Mouse (Mus musculus): ENCODE measurements around the gene Igf2r. TPM values are rescaled to one million over a fixed set of nuclear protein-coding genes. Genes with fewer than 3 reads are reported as not detected.

Gene Igf2r
- polyA plus RNA-seq, 1 experiment from 2014 or later: 11.2 TPM

DNA sequence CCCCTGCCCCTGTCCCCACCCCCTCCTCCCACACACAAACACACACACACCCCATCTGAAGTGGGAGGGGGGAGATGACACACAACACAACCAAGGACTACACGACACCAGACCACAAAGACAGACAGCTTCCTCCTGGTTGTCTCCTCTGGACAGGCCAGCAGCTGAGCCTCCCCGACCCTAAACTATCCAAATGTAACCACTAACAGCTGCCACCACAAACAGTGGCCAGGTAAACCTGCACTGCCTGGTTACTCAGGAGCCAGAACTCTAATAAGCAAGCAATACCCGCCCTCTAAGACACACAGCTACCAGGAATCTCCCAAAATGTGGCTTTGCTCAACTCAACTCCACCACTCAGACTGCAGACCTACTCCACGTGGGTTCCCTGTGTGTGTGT, 13.5 kb downstream of the Igf2r start:
- H3K36me3 ChIP-seq: no peaks in the 10 kb centered on the region
- H3K4me1 ChIP-seq (replicated peaks): peaks cover 10% of the 10 kb centered on the region
- no peak for ATAC-seq
- H3K27me3 ChIP-seq: no peaks in the 10 kb centered on the region
- 76% methylated on average over 4 of the region's 4 CpGs for WGBS
- no peak overlapping the region for H3K4me2 ChIP-seq (replicated peaks)
- no peak overlapping the region for H3K4me3 ChIP-seq (replicated peaks)
- no peaks in the 10 kb centered on the region for H3K9me3 ChIP-seq
- no peak overlapping the region for H3K9ac ChIP-seq (replicated peaks)
- H3K27ac ChIP-seq: no peak overlapping the region

DNA sequence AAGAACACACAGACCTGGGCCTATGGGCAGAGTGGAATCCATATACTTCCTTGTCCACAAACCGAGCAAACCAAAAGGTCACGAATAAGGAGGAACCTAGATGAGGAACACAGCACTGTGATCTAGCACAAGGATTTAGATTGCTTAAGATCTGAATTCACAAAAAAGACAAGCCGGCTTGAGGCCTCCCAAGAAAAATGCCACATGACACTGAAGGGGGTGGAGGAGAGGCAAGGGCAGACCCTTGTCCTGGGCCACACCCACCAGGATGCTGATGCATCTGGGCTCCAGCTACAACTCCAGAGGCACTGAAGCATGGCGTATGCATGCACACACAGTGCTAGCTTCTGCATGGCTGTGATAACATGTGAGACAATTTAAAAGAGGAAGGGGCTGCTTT, 14.3 kb downstream of the Igf2r start:
- Histone ChIP-seq H3K4me1 (replicated peaks) (peaks cover 14% of the 10 kb centered on the region), H3K4me3 (replicated peaks) (no peak overlapping the region), H3K36me3 (no peaks in the 10 kb centered on the region), H3K4me2 (replicated peaks) (no peak overlapping the region), H3K9me3 (no peaks in the 10 kb centered on the region), H3K27me3 (no peaks in the 10 kb centered on the region), H3K27ac (no peak overlapping the region), H3K9ac (replicated peaks) (no peak overlapping the region)
- ATAC-seq: no peak
- WGBS: 85% methylated on average over 4 of the region's 4 CpGs

DNA sequence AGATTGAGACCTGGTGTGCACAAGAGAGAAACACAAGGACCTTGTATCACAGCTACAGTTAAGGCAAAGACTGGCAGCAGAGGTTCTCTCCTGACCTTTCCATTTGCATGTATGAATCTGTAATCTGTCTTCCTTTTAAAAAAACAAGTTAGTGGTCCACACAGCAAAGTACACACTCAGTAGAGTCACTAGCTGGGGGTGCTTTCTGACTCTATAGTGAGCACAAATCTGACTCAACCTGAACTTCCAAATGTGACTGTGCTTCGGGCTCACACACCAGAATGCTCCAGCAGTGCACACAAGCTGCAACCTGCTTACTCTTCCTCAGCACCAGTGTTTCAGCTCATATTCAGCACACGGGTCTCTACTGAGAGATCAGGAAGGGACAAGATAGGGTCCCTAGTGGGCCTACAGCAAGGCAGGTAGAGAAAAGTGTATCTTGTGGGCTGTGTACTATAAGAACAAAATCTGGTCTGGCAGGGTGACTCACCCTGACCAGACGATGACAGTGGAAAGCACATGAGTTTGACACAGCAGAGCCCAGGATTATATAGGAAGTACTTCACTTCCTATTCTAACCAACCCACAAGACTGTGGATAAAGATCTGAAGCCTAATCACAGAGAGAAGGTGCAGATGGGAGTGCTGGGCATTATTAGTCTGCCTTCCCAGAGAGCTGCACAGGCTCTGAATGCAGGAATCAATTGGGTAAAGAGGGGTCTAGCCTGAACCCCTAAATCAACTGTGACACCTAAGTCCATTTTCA, 15.0 kb downstream of the Igf2r start:
- 84% methylated on average over 3 of the region's 3 CpGs for WGBS
- no peak overlapping the region for H3K9ac ChIP-seq (replicated peaks)

DNA sequence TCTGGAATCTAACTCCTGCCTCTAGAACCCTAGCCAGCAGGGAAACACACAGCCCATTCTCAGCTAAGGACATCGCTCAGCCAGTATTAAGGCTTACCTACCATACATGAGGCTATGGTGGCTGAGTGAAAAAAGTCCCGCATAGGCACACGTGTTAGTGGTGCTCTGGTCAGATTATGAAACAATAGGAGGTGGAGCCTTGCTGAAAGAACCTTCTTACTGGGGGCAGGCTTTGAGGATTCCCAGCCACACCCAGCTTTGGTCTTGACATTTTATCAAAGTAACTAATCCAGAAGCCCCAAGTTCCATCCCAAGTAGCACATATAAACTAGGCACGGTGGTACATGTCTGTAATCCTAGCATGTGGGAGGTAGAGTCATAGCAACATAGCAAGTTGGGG, 16.4 kb downstream of the Igf2r start:
- Histone ChIP-seq H3K9me3 (no peaks in the 10 kb centered on the region), H3K4me1 (replicated peaks) (peaks cover 11% of the 10 kb centered on the region), H3K9ac (replicated peaks) (no peak overlapping the region), H3K36me3 (peaks cover 5% of the 10 kb centered on the region; the same call in 1 of the 2 replicates), H3K27ac (no peak overlapping the region), H3K4me2 (replicated peaks) (no peak overlapping the region), H3K27me3 (no peaks in the 10 kb centered on the region), H3K4me3 (replicated peaks) (no peak overlapping the region)
- 76% methylated on average over 4 of the region's 4 CpGs for WGBS
- ATAC-seq: no peak

More for the DNA sequence above, 15.0 kb downstream of the Igf2r start:
- H3K4me3 ChIP-seq (replicated peaks): no peak overlapping the region
- H3K36me3 ChIP-seq: no peaks in the 10 kb centered on the region
- no peaks in the 10 kb centered on the region for H3K27me3 ChIP-seq
- no peaks in the 10 kb centered on the region for H3K9me3 ChIP-seq
- no peak overlapping the region for H3K27ac ChIP-seq
- no peak overlapping the region for H3K4me2 ChIP-seq (replicated peaks)
- H3K4me1 ChIP-seq (replicated peaks): peaks cover 11% of the 10 kb centered on the region
- ATAC-seq: no peak

DNA sequence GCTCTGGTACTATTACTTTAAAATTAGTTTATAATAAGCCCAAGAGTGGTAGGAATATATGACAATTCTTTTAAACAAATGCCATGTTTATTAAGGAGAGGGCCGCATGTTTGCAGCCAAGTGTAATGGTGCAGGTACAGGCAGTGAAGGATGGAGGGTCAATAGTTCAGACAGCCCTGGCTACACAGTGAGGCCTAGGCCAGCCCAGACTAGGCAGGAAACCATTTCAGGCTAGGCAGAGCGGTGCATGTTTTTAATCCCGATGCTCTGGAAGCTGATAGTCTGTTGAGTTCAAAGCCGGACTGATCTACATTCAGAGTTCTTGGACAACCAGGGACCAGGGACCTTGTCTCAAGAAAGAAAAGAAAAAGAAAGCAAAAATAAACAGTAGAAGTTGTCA, 17.8 kb downstream of the Igf2r start:
- H3K4me3 ChIP-seq (replicated peaks): no peak overlapping the region

DNA sequence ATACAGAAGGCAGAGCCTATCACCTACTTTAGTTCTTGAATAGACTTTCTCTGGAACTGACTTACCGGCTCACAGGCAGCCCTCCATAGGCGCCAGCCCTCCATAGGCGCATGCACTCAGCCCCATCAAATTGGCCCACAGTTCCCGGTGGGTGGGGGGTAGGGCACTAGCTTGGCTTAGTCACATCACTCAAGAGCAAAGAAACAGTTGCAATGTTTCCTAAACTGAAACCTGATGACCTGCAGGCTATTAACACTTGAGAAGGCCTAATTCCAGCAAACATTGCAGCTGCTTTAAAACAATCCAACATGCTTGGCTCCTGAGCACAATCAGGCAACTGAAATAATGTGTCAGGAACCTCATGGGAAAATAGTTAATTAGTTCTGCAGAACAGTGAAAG, 18.2 kb downstream of the Igf2r start:
- Histone ChIP-seq H3K4me2 (replicated peaks) (no peak overlapping the region), H3K4me1 (replicated peaks) (peaks cover 11% of the 10 kb centered on the region), H3K36me3 (peaks cover 7% of the 10 kb centered on the region; the same call in 1 of the 2 replicates), H3K27me3 (no peaks in the 10 kb centered on the region), H3K9ac (replicated peaks) (no peak overlapping the region), H3K27ac (no peak overlapping the region), H3K9me3 (no peaks in the 10 kb centered on the region), H3K4me3 (replicated peaks) (no peak overlapping the region)
- WGBS: 57% methylated on average over 4 of the region's 4 CpGs
- no peak for ATAC-seq

More for the DNA sequence above, 17.8 kb downstream of the Igf2r start:
- Histone ChIP-seq H3K4me1 (replicated peaks) (peaks cover 11% of the 10 kb centered on the region), H3K27ac (no peak overlapping the region), H3K27me3 (no peaks in the 10 kb centered on the region), H3K9ac (replicated peaks) (no peak overlapping the region), H3K36me3 (peaks cover 7% of the 10 kb centered on the region; the same call in 1 of the 2 replicates), H3K9me3 (no peaks in the 10 kb centered on the region), H3K4me2 (replicated peaks) (no peak overlapping the region)
- no peak for ATAC-seq
- WGBS: 86% methylated on average over 4 of the region's 4 CpGs

DNA sequence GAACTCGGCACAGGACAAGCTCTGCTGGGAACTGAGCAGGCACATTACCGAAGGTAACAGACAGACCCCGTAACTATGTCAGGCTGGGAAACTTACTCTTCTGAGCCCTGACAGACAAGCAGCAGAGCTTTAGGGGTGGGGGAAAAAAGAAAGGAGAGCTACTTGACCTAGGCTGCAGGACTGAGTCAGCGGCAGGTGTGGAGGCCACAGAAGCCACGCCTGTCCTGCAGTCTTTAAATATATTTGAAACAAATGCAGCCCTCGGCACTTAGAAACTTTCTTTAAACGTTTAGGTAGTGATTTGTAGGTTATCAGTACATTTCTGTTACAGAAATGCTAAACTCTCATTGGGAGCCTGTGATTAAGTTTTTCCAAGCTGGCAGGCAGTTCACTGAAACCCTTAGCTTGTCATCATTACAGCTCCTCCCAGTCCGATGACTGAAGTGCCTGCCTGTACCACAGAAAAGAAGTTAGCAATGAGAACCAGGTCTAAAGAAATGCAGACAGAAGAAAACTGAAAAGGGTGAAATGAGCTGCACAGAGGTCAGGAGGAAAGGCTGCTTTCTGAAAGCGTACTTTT, 18.8 kb downstream of the Igf2r start:
- Histone ChIP-seq H3K9ac (replicated peaks) (no peak overlapping the region), H3K4me3 (replicated peaks) (no peak overlapping the region), H3K9me3 (no peaks in the 10 kb centered on the region), H3K27me3 (no peaks in the 10 kb centered on the region), H3K4me1 (replicated peaks) (peaks cover 11% of the 10 kb centered on the region), H3K4me2 (replicated peaks) (no peak overlapping the region), H3K36me3 (peaks cover 12% of the 10 kb centered on the region), H3K27ac (no peak overlapping the region)
- 80% methylated on average over 9 of the region's 9 CpGs for WGBS
- no peak for ATAC-seq

DNA sequence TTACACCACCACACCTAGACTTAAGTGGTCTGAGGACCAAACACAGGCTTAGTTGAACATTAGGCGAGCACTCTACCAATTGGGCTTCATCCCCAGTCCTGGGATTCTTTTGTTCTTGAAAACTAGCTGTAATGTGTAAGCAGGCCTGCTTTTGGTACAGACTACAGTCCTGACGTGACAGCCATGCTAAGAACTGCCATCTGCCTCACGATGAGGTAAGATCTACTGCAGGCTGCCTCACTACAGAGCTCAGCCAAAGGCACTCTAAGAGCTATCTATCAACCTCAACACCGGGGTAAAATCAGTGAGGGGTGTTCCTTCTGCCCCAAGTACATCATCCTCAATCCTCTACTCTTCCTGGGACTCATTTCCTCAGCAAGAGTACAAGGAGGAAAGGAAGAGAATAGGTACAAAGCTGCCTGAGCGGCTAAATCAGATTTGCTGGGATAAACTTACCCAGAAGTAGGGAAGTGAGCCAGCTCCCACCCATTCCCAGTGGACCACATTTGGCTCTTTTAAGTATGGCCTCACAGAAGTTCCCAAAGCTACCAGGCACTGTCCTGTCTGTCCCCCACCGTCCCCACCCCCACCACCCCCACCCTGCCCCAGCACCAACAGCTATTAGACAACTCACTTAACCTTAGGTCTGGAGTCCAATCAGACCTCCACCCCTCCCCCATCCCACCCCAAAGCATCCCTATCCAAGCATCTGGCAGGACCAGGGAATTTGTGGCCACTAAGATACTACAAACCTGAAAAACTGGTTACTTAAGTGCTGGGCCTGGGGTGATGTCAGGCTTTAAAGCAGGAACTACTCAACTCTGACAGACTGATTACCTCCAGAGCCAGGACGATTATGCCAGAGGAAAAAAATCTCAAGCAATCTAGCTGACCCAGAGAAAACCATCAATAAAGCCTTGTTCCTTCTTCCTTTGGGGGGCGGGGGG, 19.8 kb downstream of the Igf2r start:
- Histone ChIP-seq H3K27me3 (no peaks in the 10 kb centered on the region), H3K4me2 (replicated peaks) (no peak overlapping the region), H3K9me3 (no peaks in the 10 kb centered on the region), H3K27ac (no peak overlapping the region), H3K36me3 (peaks cover 20% of the 10 kb centered on the region), H3K4me3 (replicated peaks) (no peak overlapping the region), H3K9ac (replicated peaks) (no peak overlapping the region), H3K4me1 (replicated peaks) (peaks cover 11% of the 10 kb centered on the region)
- WGBS: 63% methylated on average over 8 of the region's 8 CpGs
- 0 out of 2 replicates have a peak, but pooled peaks have one; percentile 40 for ATAC-seq

DNA sequence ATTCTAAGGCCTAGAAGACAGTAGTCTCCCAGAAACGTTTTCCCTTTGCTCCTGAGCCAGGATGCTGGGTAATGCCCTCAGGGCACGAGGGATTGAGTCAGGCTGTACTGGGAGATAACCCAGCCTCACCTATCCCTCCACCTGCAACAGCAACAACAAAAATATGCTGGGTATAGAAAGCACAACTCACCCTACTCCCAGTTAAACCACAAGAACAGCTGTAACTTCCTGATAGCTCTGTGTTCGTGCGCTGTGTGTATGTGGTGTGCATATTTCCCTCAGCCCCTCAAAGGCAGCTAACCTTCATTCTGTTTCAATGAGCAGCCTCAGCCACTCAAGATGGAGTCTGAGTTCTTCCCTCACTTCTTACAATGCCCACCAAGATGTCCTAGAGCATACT, 23.7 kb downstream of the Igf2r start:
- H3K36me3 ChIP-seq: peaks cover 49% of the 10 kb centered on the region
- peaks cover 9% of the 10 kb centered on the region for H3K4me1 ChIP-seq (replicated peaks)
- H3K27ac ChIP-seq: no peak overlapping the region
- H3K4me2 ChIP-seq (replicated peaks): no peak overlapping the region
- ATAC-seq: no peak
- H3K9me3 ChIP-seq: peaks cover 7% of the 10 kb centered on the region
- no peak overlapping the region for H3K9ac ChIP-seq (replicated peaks)
- H3K4me3 ChIP-seq (replicated peaks): no peak overlapping the region
- no peaks in the 10 kb centered on the region; the same call in 1 of the 2 replicates for H3K27me3 ChIP-seq
- 92% methylated on average over 4 of the region's 4 CpGs for WGBS

DNA sequence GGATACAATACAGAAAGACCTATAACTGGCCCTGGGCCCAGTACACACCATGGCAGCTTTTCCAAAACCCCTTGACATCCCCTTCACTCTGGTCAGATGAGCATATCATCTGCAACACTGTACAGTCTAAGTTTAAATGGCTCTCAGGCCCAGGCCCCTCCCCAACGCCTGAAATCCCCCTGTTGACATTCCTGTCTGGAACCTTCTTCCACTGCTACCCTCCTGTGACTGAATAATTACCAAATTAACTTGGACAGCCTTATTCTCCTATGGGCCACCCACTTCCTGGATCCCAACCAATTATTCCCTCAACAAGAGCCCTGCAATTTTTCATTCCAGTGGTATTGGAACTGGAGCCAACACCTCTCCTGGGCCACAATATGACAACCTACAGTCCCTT, 25.4 kb downstream of the Igf2r start:
- Histone ChIP-seq H3K36me3 (peaks cover 61% of the 10 kb centered on the region), H3K4me2 (replicated peaks) (no peak overlapping the region), H3K9me3 (peaks cover 7% of the 10 kb centered on the region), H3K4me3 (replicated peaks) (no peak overlapping the region), H3K4me1 (replicated peaks) (peaks cover 8% of the 10 kb centered on the region), H3K27ac (no peak overlapping the region), H3K9ac (replicated peaks) (no peak overlapping the region), H3K27me3 (no peaks in the 10 kb centered on the region; the same call in 1 of the 2 replicates)
- ATAC-seq: no peak
- 67% methylated on average over 1 of the region's 1 CpGs for WGBS

DNA sequence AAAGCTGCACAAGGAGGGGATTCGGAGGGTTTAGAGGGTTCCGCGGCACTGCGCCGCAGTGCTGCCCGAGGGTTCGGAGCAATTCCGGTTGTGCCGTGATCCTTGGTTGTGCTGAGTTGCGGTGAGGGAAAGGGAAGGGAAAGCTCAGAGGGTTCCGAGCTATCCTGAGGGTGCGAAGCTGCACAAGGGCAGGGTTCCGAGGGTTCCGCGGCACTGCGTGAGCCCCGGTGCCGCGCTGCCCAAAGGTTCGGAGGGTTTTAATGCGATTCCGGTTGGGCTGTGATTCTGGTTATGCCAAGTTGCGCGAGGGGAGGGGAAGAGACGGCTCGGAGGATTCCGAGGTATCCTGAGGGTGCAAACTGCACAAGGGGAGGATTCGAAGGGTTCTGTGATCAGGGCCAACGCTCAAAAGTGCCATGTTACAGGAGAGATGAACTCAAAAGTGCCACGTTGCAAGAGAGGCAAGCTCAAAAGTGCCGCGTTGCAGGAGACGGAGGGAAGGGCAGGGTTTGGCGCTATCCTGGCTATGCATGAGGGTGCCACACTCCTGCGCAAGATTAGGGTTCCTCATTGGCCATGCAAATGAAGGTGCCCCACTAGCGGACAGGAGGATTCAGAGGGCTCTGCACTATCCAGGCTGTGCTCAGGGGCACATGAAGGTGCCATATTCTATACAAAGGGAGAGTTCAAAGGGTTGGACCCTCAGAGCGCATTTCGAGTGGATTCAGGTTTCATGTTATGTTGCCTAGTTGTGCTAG, 27.1 kb downstream of the Igf2r start:
- H3K9ac ChIP-seq (replicated peaks): peak overlapping the region; percentile 58
- peak overlapping the region; percentile 66 for H3K4me2 ChIP-seq (replicated peaks)
- H3K9me3 ChIP-seq: peaks cover 7% of the 10 kb centered on the region
- H3K4me3 ChIP-seq (replicated peaks): peak overlapping the region; percentile 44
- WGBS: 60% methylated on average over 38 of the region's 38 CpGs
- ATAC-seq: peak; percentile 54
- H3K27me3 ChIP-seq: no peaks in the 10 kb centered on the region; the same call in 1 of the 2 replicates
- peaks cover 70% of the 10 kb centered on the region for H3K36me3 ChIP-seq
- no peak overlapping the region for H3K27ac ChIP-seq
- peaks cover 8% of the 10 kb centered on the region for H3K4me1 ChIP-seq (replicated peaks)

Data from midbrain, embryonic 13.5 days (tissue).